ENCODE assay signal across 8 mouse cellular contexts in genomic region chr1:106711356-106712125, GRCm38 (mm10). TPM values are rescaled to one million over a fixed set of nuclear protein-coding genes. Genes with fewer than 3 reads are reported as not detected.
A peak's percentile ranks its signal among the peaks of the same experiment; 100 is the strongest.
DNase-seq lines count a peak whose midpoint lies in the region; ATAC-seq and TF ChIP-seq lines count a peak whose summit lies in the region.

No protein-coding gene starts in this region.

- H3K9me3 ChIP-seq in embryonic facial prominence, embryonic 13.5 days, result no peaks in the 10 kb centered on the region
- H3K9me3 ChIP-seq in intestine, embryonic 16.5 days (ENCODE audit: control insufficient read depth, low read length), result no peaks in the 10 kb centered on the region
- no peaks in the 10 kb centered on the region for H3K9me3 ChIP-seq in midbrain, embryonic 16.5 days (replicated peaks; ENCODE audit: control insufficient read depth, low read length, poor library complexity, severe bottlenecking)

- H3K9ac ChIP-seq in embryonic facial prominence, embryonic 13.5 days, result peak overlapping the region; percentile 84
- peak overlapping the region; percentile 68 for H3K9ac ChIP-seq in intestine, embryonic 16.5 days (ENCODE audit: low read depth, low read length)
- H3K9ac ChIP-seq in midbrain, embryonic 16.5 days (ENCODE audit: low read depth, low read length), result peak overlapping the region; percentile 71; the same call in 1 of the 2 replicates

- H3K4me3 ChIP-seq in layer of hippocampus, adult 2 months, result peak overlapping the region; percentile 80
- peak overlapping the region; percentile 76 for H3K4me3 ChIP-seq in embryonic facial prominence, embryonic 13.5 days
- H3K4me3 ChIP-seq in intestine, embryonic 16.5 days (ENCODE audit: low read length), result peak overlapping the region; percentile 75
- H3K4me3 ChIP-seq in midbrain, embryonic 16.5 days (ENCODE audit: low read depth, low read length), result peak overlapping the region; percentile 84

- no peaks in the 10 kb centered on the region for H3K36me3 ChIP-seq in embryonic facial prominence, embryonic 13.5 days
- no peaks in the 10 kb centered on the region for H3K36me3 ChIP-seq in intestine, embryonic 16.5 days (ENCODE audit: control insufficient read depth, insufficient read depth, low read length)
- no peaks in the 10 kb centered on the region for H3K36me3 ChIP-seq in midbrain, embryonic 16.5 days (ENCODE audit: control insufficient read depth, insufficient read depth, low read length)

- 65% methylated on average over 12 of the region's 12 CpGs for WGBS in embryonic facial prominence, embryonic 13.5 days
- 47% methylated on average over 12 of the region's 12 CpGs for WGBS in intestine, embryonic 16.5 days
- 67% methylated on average over 12 of the region's 12 CpGs for WGBS in midbrain, embryonic 16.5 days

- peaks cover 31% of the 10 kb centered on the region for H3K4me1 ChIP-seq in embryonic facial prominence, embryonic 13.5 days
- peaks cover 19% of the 10 kb centered on the region for H3K4me1 ChIP-seq in intestine, embryonic 16.5 days (ENCODE audit: control insufficient read depth, insufficient read depth, low read length)
- peaks cover 19% of the 10 kb centered on the region for H3K4me1 ChIP-seq in midbrain, embryonic 16.5 days (ENCODE audit: control insufficient read depth, insufficient read depth, low read length)

- no peak for ATAC-seq in embryonic facial prominence, embryonic 13.5 days (ENCODE audit: insufficient number of reproducible peaks, insufficient read depth, low FRiP score, low TSS enrichment, low read depth)
- ATAC-seq in intestine, embryonic 16.5 days, result no peak
- no peak for ATAC-seq in midbrain, embryonic 16.5 days

- peak; percentile 32 for TF ChIP-seq CTCF in layer of hippocampus, adult 2 months (conservative IDR thresholded peaks at IDR 0.05)

- no peak for DNase-seq in layer of hippocampus, adult 2 months (ENCODE audit: low spot score in 2 of 2)
- no peak for DNase-seq in layer of hippocampus, postnatal 36 days
- no peak for DNase-seq in frontal cortex, postnatal 10 days (ENCODE audit: low spot score in 2 of 2)
- DNase-seq in layer of hippocampus, adult 18-20 months (ENCODE audit: low spot score in 2 of 2), result no peak
- DNase-seq in frontal cortex, postnatal 14 days (ENCODE audit: low spot score in 2 of 2), result no peak

- H3K27ac ChIP-seq in layer of hippocampus, adult 2 months, result no peak overlapping the region
- no peak overlapping the region for H3K27ac ChIP-seq in embryonic facial prominence, embryonic 13.5 days
- no peak overlapping the region for H3K27ac ChIP-seq in intestine, embryonic 16.5 days (ENCODE audit: low read length)
- H3K27ac ChIP-seq in midbrain, embryonic 16.5 days (ENCODE audit: low read length), result no peak overlapping the region

- peak overlapping the region; percentile 97 for H3K4me2 ChIP-seq in embryonic facial prominence, embryonic 13.5 days
- peak overlapping the region; percentile 96 for H3K4me2 ChIP-seq in intestine, embryonic 16.5 days (ENCODE audit: low read depth, low read length)
- peak overlapping the region; percentile 92 for H3K4me2 ChIP-seq in midbrain, embryonic 16.5 days (ENCODE audit: low read length)

- H3K27me3 ChIP-seq in embryonic facial prominence, embryonic 13.5 days, result no peaks in the 10 kb centered on the region
- H3K27me3 ChIP-seq in intestine, embryonic 16.5 days (replicated peaks; ENCODE audit: control insufficient read depth, insufficient read depth, low read length), result no peaks in the 10 kb centered on the region
- no peaks in the 10 kb centered on the region for H3K27me3 ChIP-seq in midbrain, embryonic 16.5 days (ENCODE audit: control insufficient read depth, insufficient read depth, low read depth, low read length)

RNA-seq across cellular contexts. Expression of gene Bcl2, which starts 2.5 kb away (rescaled TPM):
- 1 to 10 TPM; 7.8 to 8.1 TPM for total RNA-seq in layer of hippocampus, adult 2 months (2021)
- total RNA-seq in layer of hippocampus, postnatal 36 days (2021), result 1 to 10 TPM; 9.3 to 9.4 TPM
- polyA plus RNA-seq in embryonic facial prominence, embryonic 13.5 days (2015; fragmentation: Nextera tagmentation; extraction: Ambion mirVana), result 23.7 and 29.1 TPM in 2 replicates
- 10.1 and 11.9 TPM in 2 replicates for polyA plus RNA-seq in intestine, embryonic 16.5 days (2015; fragmentation: Nextera tagmentation; extraction: Ambion mirVana)
- 14.7 and 16.2 TPM in 2 replicates for polyA plus RNA-seq in midbrain, embryonic 16.5 days (2015; fragmentation: Nextera tagmentation; extraction: Ambion mirVana)
- 1 to 10 TPM; 8.6 to 9.0 TPM for total RNA-seq in layer of hippocampus, adult 18-20 months (2021)

RNA-seq across cellular contexts. Expression of gene Kdsr, which starts 48.0 kb away (rescaled TPM):
- 10 to 100 TPM; 28.1 to 28.9 TPM for total RNA-seq in layer of hippocampus, adult 2 months (2021)
- 10 to 100 TPM; 23.6 to 23.9 TPM for total RNA-seq in layer of hippocampus, postnatal 36 days (2021)
- polyA plus RNA-seq in embryonic facial prominence, embryonic 13.5 days (2015; fragmentation: Nextera tagmentation; extraction: Ambion mirVana), result 17.0 and 19.7 TPM in 2 replicates
- 14.9 and 17.1 TPM in 2 replicates for polyA plus RNA-seq in intestine, embryonic 16.5 days (2015; fragmentation: Nextera tagmentation; extraction: Ambion mirVana)
- polyA plus RNA-seq in midbrain, embryonic 16.5 days (2015; fragmentation: Nextera tagmentation; extraction: Ambion mirVana), result 16.6 and 17.2 TPM in 2 replicates
- total RNA-seq in layer of hippocampus, adult 18-20 months (2021), result 10 to 100 TPM; 29.1 TPM
